8 mouse cellular contexts compared by ENCODE assay signal in the genomic region with DNA sequence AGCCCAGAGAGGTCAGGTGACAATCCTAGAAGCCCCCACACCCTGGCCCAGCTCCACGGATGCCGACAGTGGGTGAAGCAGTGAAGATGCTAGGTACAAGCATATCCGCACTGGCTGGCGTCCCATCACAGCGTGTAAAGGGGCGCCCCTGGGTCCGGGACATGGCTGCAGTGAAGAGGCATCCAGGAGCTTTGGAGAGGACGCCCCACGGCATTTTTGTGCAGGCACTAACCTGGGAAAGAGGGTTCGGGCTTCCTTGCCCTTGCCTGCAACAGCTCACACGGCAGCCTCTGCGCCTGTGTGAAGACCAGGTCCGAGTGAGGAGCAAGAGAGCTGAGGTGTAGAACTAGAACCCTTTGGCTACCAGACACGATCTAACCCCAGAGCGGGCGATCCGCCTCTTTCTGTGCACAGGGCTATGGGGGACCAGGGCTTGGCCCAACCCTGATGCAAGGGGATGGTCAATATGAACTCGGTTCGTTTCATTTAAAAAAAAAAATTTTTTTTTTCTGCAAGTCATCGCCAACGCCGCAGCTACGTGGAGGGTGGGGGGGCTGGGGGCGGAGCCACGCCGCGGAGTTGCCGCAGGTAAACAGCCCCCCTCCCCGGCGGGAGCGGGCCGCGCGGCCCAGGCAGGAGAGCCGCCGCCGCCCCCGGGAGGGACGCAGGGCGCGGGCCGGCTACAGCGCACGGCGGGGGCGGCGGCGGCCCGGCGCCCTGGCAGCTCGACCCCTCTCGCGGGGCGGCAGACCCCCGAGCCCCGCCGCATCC. TPM values are rescaled to one million over a fixed set of nuclear protein-coding genes. Genes with fewer than 3 reads are reported as not detected.
DNase-seq lines count a peak whose midpoint lies in the region; ATAC-seq and TF ChIP-seq lines count a peak whose summit lies in the region.

A gene (plus strand): TSS at position 574 of the 771 bp plus-strand sequence.

- H3K9ac ChIP-seq in embryonic facial prominence, embryonic 12.5 days = peak within 1 kb of the TSS; percentile 73
- peak within 1 kb of the TSS; percentile 69 for H3K9ac ChIP-seq in hindbrain, embryonic 15.5 days
- no peak within 1 kb of the TSS for H3K9ac ChIP-seq in liver, embryonic 14.5 days (replicated peaks)
- H3K9ac ChIP-seq in stomach, embryonic 14.5 days (replicated peaks; ENCODE audit: low read depth, low read length) = peak within 1 kb of the TSS; percentile 48

- no peak for TF ChIP-seq CTCF in liver, embryonic 14.5 days (IDR thresholded peaks at IDR 0.05; ENCODE audit: low read depth)

- DNase-seq in layer of hippocampus, adult 11-12 months (ENCODE audit: low spot score) = peak; percentile 6
- no peak for DNase-seq in layer of hippocampus, adult 9-10 months (ENCODE audit: low spot score)
- DNase-seq in brain, adult 2 months (ENCODE audit: low read depth, low spot score) = peak; percentile 78
- DNase-seq in liver, embryonic 14.5 days (ENCODE audit: low read depth in 3 of 3, low spot score in 3 of 3) = no peak
- DNase-seq in thymus, postnatal 25 days = no peak

- H3K9me3 ChIP-seq in embryonic facial prominence, embryonic 12.5 days = no peaks in the 10 kb centered on the region
- no peaks in the 10 kb centered on the region for H3K9me3 ChIP-seq in hindbrain, embryonic 15.5 days
- H3K9me3 ChIP-seq in liver, embryonic 14.5 days (ENCODE audit: control insufficient read depth, low read length) = no peaks in the 10 kb centered on the region
- no peaks in the 10 kb centered on the region for H3K9me3 ChIP-seq in stomach, embryonic 14.5 days (ENCODE audit: control insufficient read depth, low read depth, low read length)

- H3K4me2 ChIP-seq in embryonic facial prominence, embryonic 12.5 days (replicated peaks) = peak within 1 kb of the TSS; percentile 94
- H3K4me2 ChIP-seq in hindbrain, embryonic 15.5 days = peak within 1 kb of the TSS; percentile 71
- H3K4me2 ChIP-seq in liver, embryonic 14.5 days (ENCODE audit: low read depth) = peak within 1 kb of the TSS; percentile 21
- H3K4me2 ChIP-seq in stomach, embryonic 14.5 days (replicated peaks; ENCODE audit: low read depth, low read length) = peak within 1 kb of the TSS; percentile 99

- no peaks in the 10 kb centered on the region for H3K36me3 ChIP-seq in embryonic facial prominence, embryonic 12.5 days
- H3K36me3 ChIP-seq in hindbrain, embryonic 15.5 days = no peaks in the 10 kb centered on the region
- no peaks in the 10 kb centered on the region for H3K36me3 ChIP-seq in liver, embryonic 14.5 days (replicated peaks; ENCODE audit: control insufficient read depth, insufficient read depth, low read depth)
- H3K36me3 ChIP-seq in stomach, embryonic 14.5 days (ENCODE audit: control insufficient read depth, insufficient read depth, low read length) = no peaks in the 10 kb centered on the region

- no peak for ATAC-seq in embryonic facial prominence, embryonic 12.5 days (ENCODE audit: insufficient number of reproducible peaks, insufficient read depth, low FRiP score, low TSS enrichment)
- peak; percentile 56; the same call in 1 of the 2 replicates for ATAC-seq in hindbrain, embryonic 15.5 days (ENCODE audit: low FRiP score, low read depth)
- no peak for ATAC-seq in liver, embryonic 14.5 days (ENCODE audit: insufficient read depth)
- no peak for ATAC-seq in stomach, embryonic 14.5 days (ENCODE audit: insufficient number of reproducible peaks, insufficient read depth, low FRiP score, low read depth)

- no peak within 1 kb of the TSS for H3K27ac ChIP-seq in embryonic facial prominence, embryonic 12.5 days
- H3K27ac ChIP-seq in hindbrain, embryonic 15.5 days (replicated peaks) = peak within 1 kb of the TSS; percentile 81
- no peak within 1 kb of the TSS for H3K27ac ChIP-seq in liver, embryonic 14.5 days
- H3K27ac ChIP-seq in stomach, embryonic 14.5 days (ENCODE audit: low read length) = no peak within 1 kb of the TSS

- WGBS in embryonic facial prominence, embryonic 12.5 days = 1% methylated on average over 34 of the region's 57 CpGs
- WGBS in hindbrain, embryonic 15.5 days = under 1% methylated on average over 42 of the region's 57 CpGs
- WGBS in liver, embryonic 14.5 days (ENCODE audit: insufficient replicate concordance) = 2% methylated on average over 54 of the region's 57 CpGs
- 1% methylated on average over 44 of the region's 57 CpGs for WGBS in stomach, embryonic 14.5 days

- H3K4me1 ChIP-seq in embryonic facial prominence, embryonic 12.5 days = no peaks in the 10 kb centered on the region
- H3K4me1 ChIP-seq in hindbrain, embryonic 15.5 days (replicated peaks) = peaks cover 20% of the 10 kb centered on the region
- H3K4me1 ChIP-seq in liver, embryonic 14.5 days (replicated peaks; ENCODE audit: control insufficient read depth in 2 of 2, insufficient read depth in 2 of 2, low read length in 1 of 2) = no peaks in the 10 kb centered on the region
- H3K4me1 ChIP-seq in stomach, embryonic 14.5 days (ENCODE audit: control insufficient read depth, insufficient read depth, low read length) = peaks cover 5% of the 10 kb centered on the region; the same call in 1 of the 2 replicates

- H3K27me3 ChIP-seq in embryonic facial prominence, embryonic 12.5 days = peaks cover 51% of the 10 kb centered on the region
- no peaks in the 10 kb centered on the region for H3K27me3 ChIP-seq in hindbrain, embryonic 15.5 days
- peaks cover 39% of the 10 kb centered on the region for H3K27me3 ChIP-seq in liver, embryonic 14.5 days (ENCODE audit: control insufficient read depth, insufficient read depth, low read length)
- peaks cover 18% of the 10 kb centered on the region; the same call in 1 of the 2 replicates for H3K27me3 ChIP-seq in stomach, embryonic 14.5 days (ENCODE audit: control insufficient read depth, insufficient read depth, low read length)

- peak within 1 kb of the TSS; percentile 72 for H3K4me3 ChIP-seq in embryonic facial prominence, embryonic 12.5 days
- peak within 1 kb of the TSS; percentile 60 for H3K4me3 ChIP-seq in hindbrain, embryonic 15.5 days
- peak within 1 kb of the TSS; percentile 3 to 33; a peak in 3 of 4 replicates for H3K4me3 ChIP-seq in liver, embryonic 14.5 days (ENCODE audit: insufficient read depth in 1 of 2, low read depth in 2 of 2, low read length in 2 of 2)
- H3K4me3 ChIP-seq in stomach, embryonic 14.5 days (ENCODE audit: low read depth, low read length) = peak within 1 kb of the TSS; percentile 52

- no peak for TF ChIP-seq EP300 in liver, embryonic 14.5 days (IDR thresholded peaks at IDR 0.05; ENCODE audit: low read depth)

RNA-seq across cellular contexts. Expression of the gene that starts here (rescaled TPM):
- 0.45 and 0.46 TPM in 2 replicates for polyA plus RNA-seq in embryonic facial prominence, embryonic 12.5 days (2016; fragmentation: Nextera tagmentation; extraction: Ambion mirVana)
- polyA plus RNA-seq in hindbrain, embryonic 15.5 days (2015; fragmentation: Nextera tagmentation; extraction: Ambion mirVana) = 7.9 and 9.2 TPM in 2 replicates
- polyA plus RNA-seq in liver, embryonic 14.5 days (2012; rRNA removed) = 0.01 TPM in 2 replicates
- polyA plus RNA-seq in liver, embryonic 14.5 days (2014; fragmentation: Nextera tagmentation; extraction: Ambion mirVana) = not detected in 2 replicates
- 0.20 TPM in 2 replicates for polyA plus RNA-seq in stomach, embryonic 14.5 days (2014; fragmentation: Nextera tagmentation; extraction: Ambion mirVana)

Comparison
In these comparisons a context has a peak if more than half of its experiments do, and no peak if none do; other contexts are left out.
1. DNase-seq: peak in layer of hippocampus, adult 11-12 months (single experiment) and brain, adult 2 months (single experiment); none in layer of hippocampus, adult 9-10 months (single experiment), liver, embryonic 14.5 days (0 of 3) and thymus, postnatal 25 days (single experiment).
2. H3K4me2 ChIP-seq: peak in every context shown above with its lines; median percentile 99 in stomach, embryonic 14.5 days; 94 in embryonic facial prominence, embryonic 12.5 days; 71 in hindbrain, embryonic 15.5 days; 21 in liver, embryonic 14.5 days.
3. H3K4me3 ChIP-seq: peak in every context shown above with its lines; median percentile 72 in embryonic facial prominence, embryonic 12.5 days; 60 in hindbrain, embryonic 15.5 days; 52 in stomach, embryonic 14.5 days; 18 in liver, embryonic 14.5 days.